Mouse (Mus musculus) heart, embryonic 10.5 days (tissue): ENCODE data around the gene Rtn4rl2. TPM values are rescaled to one million over a fixed set of nuclear protein-coding genes. Genes with fewer than 3 reads are reported as not detected.
"Not testable (repeated sequence)": the region's sequence is repeated elsewhere in the genome, so short reads cannot be mapped to it uniquely, and the experiment has no call there.

Experiments used
- DNase-seq: peaks from one replicate; pipeline ENCODE4 v3.0.0-alpha.2; 2017; ENCODE audit warnings: low spot score
- H3K27ac ChIP-seq: fragments of 300-500 bp; sonication (generic); 2 replicates; pipeline ENCODE4 v1.5.1; 2016; ENCODE audit warnings: mild to moderate bottlenecking
- H3K27me3 ChIP-seq: fragments of 300-500 bp; sonication (generic); 2 replicates; pipeline ENCODE4 v1.6.1; 2016; ENCODE audit warnings: mild to moderate bottlenecking; ENCODE audit not compliant: poor library complexity, insufficient read depth, severe bottlenecking
- H3K36me3 ChIP-seq: fragments of 300-500 bp; sonication (generic); 2 replicates; pipeline ENCODE4 v1.6.1; 2016; ENCODE audit warnings: mild to moderate bottlenecking, moderate library complexity
- H3K4me1 ChIP-seq: fragments of 300-500 bp; sonication (generic); 2 replicates; pipeline ENCODE4 v1.6.1; 2016; ENCODE audit warnings: mild to moderate bottlenecking
- H3K4me3 ChIP-seq: fragments of 300-500 bp; sonication (generic); 2 replicates; pipeline ENCODE4 v1.5.1; 2016; ENCODE audit warnings: mild to moderate bottlenecking, moderate library complexity
- H3K9me3 ChIP-seq: fragments of 300-500 bp; sonication (generic); 2 replicates; pipeline ENCODE4 v1.6.1; 2016; ENCODE audit warnings: mild to moderate bottlenecking, moderate library complexity
- WGBS: fragments of 180-500 bp; shearing (Covaris S2); methylation state at CpG from one replicate; pipeline ENCODE4 v1.1.7; 2016; 5-methylcytosine and 5-hydroxymethylcytosine counted together
- polyA plus RNA-seq: library from polyadenylated mRNA; unstranded; fragments of >200 nt; fragmentation: Nextera tagmentation; extraction: Ambion mirVana; gene quantifications from 2 replicates; pipeline ENCODE4 v1.2.1, GENCODE M21; 2016

Rtn4rl2 gene
- polyA plus RNA-seq: 0.33 and 0.88 TPM in 2 replicates

DNA sequence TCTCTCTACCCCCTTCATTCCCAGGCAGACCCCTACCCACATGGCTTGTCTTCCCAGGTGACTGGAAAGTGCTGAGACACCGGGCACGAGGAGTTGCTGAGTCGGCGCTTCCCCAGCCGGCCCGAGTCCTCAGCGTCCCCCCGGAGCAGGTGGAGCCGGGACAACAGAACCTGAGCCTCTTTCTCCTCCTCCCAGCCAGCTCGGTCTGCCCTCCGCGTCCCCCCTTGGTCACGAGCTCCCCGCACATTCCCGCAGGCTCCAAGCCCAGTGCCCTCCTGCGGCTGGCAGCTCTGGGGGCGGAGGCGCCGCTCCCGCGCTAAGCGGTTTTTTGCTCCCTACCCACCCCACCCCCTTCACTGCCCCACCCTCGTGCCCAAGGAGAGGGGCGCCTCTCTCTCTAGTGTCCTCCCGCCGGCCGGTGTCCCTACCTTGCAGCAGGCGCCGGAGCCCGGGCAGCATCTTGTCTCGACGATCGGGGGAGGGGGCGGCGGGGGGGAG lies at the start of gene Rtn4rl2:
Rtn4rl2 (minus strand) TSS at position 477 of the 498 bp plus-strand sequence.
- peaks cover 93% of the 10 kb centered on the region for H3K27me3 ChIP-seq
- no peak for DNase-seq
- WGBS: 1% methylated on average over 30 of the region's 35 CpGs
- no peaks in the 10 kb centered on the region for H3K36me3 ChIP-seq
- H3K4me1 ChIP-seq: peaks cover 58% of the 10 kb centered on the region
- H3K9me3 ChIP-seq: no peaks in the 10 kb centered on the region
- peak within 1 kb of the TSS; percentile 64 for H3K4me3 ChIP-seq
- H3K27ac ChIP-seq: peak within 1 kb of the TSS; percentile 44

GRCm38 (mm10) chr2:84935065-84935464 lies 48.6 kb upstream of the Rtn4rl2 start:
- peaks cover 18% of the 10 kb centered on the region for H3K4me1 ChIP-seq
- no peak for DNase-seq
- H3K36me3 ChIP-seq: peaks cover 2% of the 10 kb centered on the region; the same call in 1 of the 2 replicates
- H3K9me3 ChIP-seq: no peaks in the 10 kb centered on the region
- H3K4me3 ChIP-seq: no peak overlapping the region
- WGBS: 78% methylated on average over 5 of the region's 5 CpGs
- no peaks in the 10 kb centered on the region for H3K27me3 ChIP-seq
- H3K27ac ChIP-seq: no peak overlapping the region

- H3K27ac ChIP-seq: peak overlapping the region; percentile 18; the same call in 1 of the 2 replicates
- 57% methylated on average over 4 of the region's 4 CpGs for WGBS
Observed at GRCm38 (mm10) chr2:84934649-84935007, 48.1 kb upstream of the Rtn4rl2 start.

DNA sequence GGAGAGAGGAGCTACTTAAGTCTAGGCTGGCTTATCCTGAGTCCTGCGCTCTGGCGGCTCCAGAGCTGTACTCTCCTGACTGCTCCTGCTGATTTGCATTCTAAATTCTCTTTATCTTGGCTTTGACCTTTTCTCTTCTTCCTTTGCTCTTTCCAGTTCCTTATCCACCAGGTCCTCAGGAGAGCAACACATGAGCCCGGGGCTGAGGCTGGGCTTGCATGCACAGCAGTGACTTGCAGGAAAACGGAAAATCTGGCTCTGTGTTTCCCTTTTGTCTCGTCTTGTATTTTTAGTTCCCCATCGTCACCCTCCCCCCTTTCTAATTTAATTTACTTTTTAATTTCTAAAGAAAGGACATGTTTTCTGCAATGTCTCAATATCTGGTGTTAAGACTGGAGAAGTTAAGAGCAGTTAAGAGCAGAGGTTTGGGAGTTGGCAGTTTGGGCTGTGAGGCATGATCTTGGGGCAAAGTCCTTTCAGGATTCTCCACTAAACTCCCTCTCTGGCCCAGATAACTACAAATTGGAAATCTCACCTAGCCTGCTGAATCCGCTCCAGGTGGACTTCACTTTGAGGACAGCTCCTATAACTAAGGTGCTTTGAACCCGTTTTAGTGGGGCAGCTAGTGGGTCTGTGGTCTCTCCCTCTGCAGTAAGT lies 47.6 kb upstream of the Rtn4rl2 start:
- no peaks in the 10 kb centered on the region for H3K9me3 ChIP-seq
- H3K27ac ChIP-seq: peak overlapping the region; percentile 18; the same call in 1 of the 2 replicates
- no peaks in the 10 kb centered on the region for H3K36me3 ChIP-seq
- H3K4me3 ChIP-seq: no peak overlapping the region
- 49% methylated on average over 8 of the region's 8 CpGs for WGBS
- H3K4me1 ChIP-seq: peaks cover 18% of the 10 kb centered on the region
- DNase-seq: no peak
- no peaks in the 10 kb centered on the region for H3K27me3 ChIP-seq

More at GRCm38 (mm10) chr2:84934649-84935007, 48.1 kb upstream of the Rtn4rl2 start:
- Histone ChIP-seq H3K36me3 (peaks cover 1% of the 10 kb centered on the region; the same call in 1 of the 2 replicates), H3K9me3 (no peaks in the 10 kb centered on the region), H3K4me3 (no peak overlapping the region), H3K27me3 (no peaks in the 10 kb centered on the region), H3K4me1 (peaks cover 18% of the 10 kb centered on the region)
- DNase-seq: no peak

GRCm38 (mm10) chr2:84930186-84930585 lies 43.7 kb upstream of the Rtn4rl2 start:
- no peaks in the 10 kb centered on the region for H3K9me3 ChIP-seq
- H3K36me3 ChIP-seq: no peaks in the 10 kb centered on the region
- peak; percentile 64 for DNase-seq
- peaks cover 4% of the 10 kb centered on the region; the same call in 1 of the 2 replicates for H3K4me1 ChIP-seq
- WGBS: 84% methylated on average over 7 of the region's 7 CpGs
- H3K27me3 ChIP-seq: no peaks in the 10 kb centered on the region
- H3K4me3 ChIP-seq: no peak overlapping the region
- H3K27ac ChIP-seq: no peak overlapping the region

DNA sequence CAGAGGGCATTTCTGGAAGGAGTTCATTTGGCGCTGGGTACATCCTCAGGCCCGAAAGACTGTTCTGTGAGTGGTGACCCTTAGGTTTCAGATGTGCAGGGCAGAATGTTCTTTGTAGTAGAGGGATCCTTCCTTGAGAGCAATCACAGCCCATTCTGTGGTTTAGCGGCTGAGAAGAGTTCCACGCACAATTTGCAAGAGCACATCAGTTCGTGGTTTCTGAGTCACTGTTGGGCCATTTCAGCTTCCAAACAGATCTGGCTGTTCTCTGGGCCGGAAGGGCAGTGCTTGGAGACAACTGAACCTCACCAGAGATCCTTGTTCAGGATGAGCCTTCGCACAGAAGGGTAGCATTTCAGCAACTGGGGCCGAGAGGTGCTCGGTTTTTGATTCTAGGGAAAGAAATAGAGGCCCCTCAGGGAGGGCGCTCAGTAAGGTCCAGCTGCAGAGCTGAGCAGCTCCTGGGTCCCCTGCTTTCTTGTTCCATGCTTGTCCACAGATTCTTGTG lies 33.1 kb upstream of the Rtn4rl2 start:
- 82% methylated on average over 10 of the region's 10 CpGs for WGBS
- H3K27ac ChIP-seq: no peak overlapping the region
- H3K36me3 ChIP-seq: no peaks in the 10 kb centered on the region
- no peaks in the 10 kb centered on the region for H3K27me3 ChIP-seq
- peak; percentile 59 for DNase-seq
- H3K4me3 ChIP-seq: no peak overlapping the region
- no peaks in the 10 kb centered on the region for H3K9me3 ChIP-seq
- peaks cover 14% of the 10 kb centered on the region for H3K4me1 ChIP-seq

DNA sequence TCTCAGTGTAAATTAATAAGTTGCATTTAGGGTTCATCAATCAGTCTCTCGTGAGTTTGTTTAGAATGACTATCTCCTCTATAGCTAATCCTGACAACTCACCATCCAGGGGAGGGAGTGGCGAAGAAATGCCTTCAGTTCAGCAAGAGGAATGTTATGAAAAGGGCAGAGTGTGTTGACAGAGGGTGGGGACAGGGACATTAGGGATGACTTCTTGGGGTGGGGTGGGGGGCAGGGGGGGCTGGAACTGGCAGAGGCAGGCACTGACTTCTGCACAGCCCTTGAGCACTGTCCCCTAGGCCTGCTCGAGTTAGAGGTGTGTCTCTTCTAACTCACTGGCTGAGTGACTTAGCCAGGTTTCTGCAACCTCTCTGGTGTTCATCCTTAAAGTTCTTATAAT lies 31.7 kb upstream of the Rtn4rl2 start:
- WGBS: 49% methylated on average over 3 of the region's 3 CpGs

GRCm38 (mm10) chr2:84916548-84917320 lies 30.2 kb upstream of the Rtn4rl2 start:
- Histone ChIP-seq H3K36me3 (no peaks in the 10 kb centered on the region), H3K27me3 (no peaks in the 10 kb centered on the region), H3K9me3 (no peaks in the 10 kb centered on the region), H3K4me3 (no peak overlapping the region), H3K27ac (peak overlapping the region; percentile 56; the same call in 1 of the 2 replicates), H3K4me1 (peaks cover 24% of the 10 kb centered on the region)
- DNase-seq: peak; percentile 74
- 64% methylated on average over 8 of the region's 8 CpGs for WGBS

More for the DNA sequence above, 31.7 kb upstream of the Rtn4rl2 start:
- Histone ChIP-seq H3K9me3 (no peaks in the 10 kb centered on the region), H3K27me3 (no peaks in the 10 kb centered on the region), H3K36me3 (no peaks in the 10 kb centered on the region), H3K27ac (no peak overlapping the region), H3K4me3 (no peak overlapping the region), H3K4me1 (peaks cover 24% of the 10 kb centered on the region)
- DNase-seq: no peak

- Histone ChIP-seq H3K4me3 (no peak overlapping the region), H3K36me3 (no peaks in the 10 kb centered on the region), H3K4me1 (peaks cover 21% of the 10 kb centered on the region), H3K27me3 (no peaks in the 10 kb centered on the region), H3K27ac (peak overlapping the region; percentile 59), H3K9me3 (no peaks in the 10 kb centered on the region)
- DNase-seq: no peak
- 77% methylated on average over 3 of the region's 3 CpGs for WGBS
Observed at GRCm38 (mm10) chr2:84915330-84915729, 28.8 kb upstream of the Rtn4rl2 start.

- Histone ChIP-seq H3K27me3 (no peaks in the 10 kb centered on the region), H3K27ac (peak overlapping the region; percentile 49; the same call in 1 of the 2 replicates)
- 50% methylated on average over 5 of the region's 5 CpGs for WGBS
Observed at GRCm38 (mm10) chr2:84913881-84914280, 27.4 kb upstream of the Rtn4rl2 start.

GRCm38 (mm10) chr2:84912722-84913121 lies 26.2 kb upstream of the Rtn4rl2 start:
- no peak overlapping the region for H3K27ac ChIP-seq
- H3K27me3 ChIP-seq: no peaks in the 10 kb centered on the region
- WGBS: 66% methylated on average over 3 of the region's 3 CpGs
- no peaks in the 10 kb centered on the region for H3K36me3 ChIP-seq
- no peak overlapping the region for H3K4me3 ChIP-seq
- no peaks in the 10 kb centered on the region for H3K9me3 ChIP-seq
- DNase-seq: peak; percentile 75
- H3K4me1 ChIP-seq: peaks cover 21% of the 10 kb centered on the region

More at GRCm38 (mm10) chr2:84913881-84914280, 27.4 kb upstream of the Rtn4rl2 start:
- no peaks in the 10 kb centered on the region for H3K9me3 ChIP-seq
- peaks cover 21% of the 10 kb centered on the region for H3K4me1 ChIP-seq
- no peaks in the 10 kb centered on the region for H3K36me3 ChIP-seq
- peak; percentile 59 for DNase-seq
- no peak overlapping the region for H3K4me3 ChIP-seq

DNA sequence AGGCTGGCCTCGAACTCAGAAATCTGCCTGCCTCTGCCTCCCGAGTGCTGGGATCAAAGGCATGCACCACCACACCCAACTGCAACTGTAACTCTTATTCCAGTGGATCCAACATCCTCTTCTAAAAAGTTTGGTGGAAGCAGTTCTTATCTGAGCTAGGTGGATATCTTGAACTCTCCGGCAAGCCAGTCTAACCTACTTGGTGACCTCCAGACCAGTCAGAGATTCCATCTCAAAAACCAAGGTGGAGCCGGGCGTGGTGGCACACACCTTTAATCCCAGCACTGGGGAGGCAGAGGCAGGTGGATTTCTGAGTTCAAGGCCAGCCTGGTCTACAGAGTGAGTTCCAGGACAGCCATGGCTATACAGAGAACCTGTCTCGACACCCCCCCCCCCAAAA lies 10.2 kb upstream of the Rtn4rl2 start:
- H3K4me1 ChIP-seq, H3K36me3 ChIP-seq, H3K4me3 ChIP-seq, H3K27ac ChIP-seq, H3K27me3 ChIP-seq, H3K9me3 ChIP-seq: not testable (repeated sequence)
- 87% methylated on average over 6 of the region's 6 CpGs for WGBS
- DNase-seq: peak; percentile 54
